In the genomic region with DNA sequence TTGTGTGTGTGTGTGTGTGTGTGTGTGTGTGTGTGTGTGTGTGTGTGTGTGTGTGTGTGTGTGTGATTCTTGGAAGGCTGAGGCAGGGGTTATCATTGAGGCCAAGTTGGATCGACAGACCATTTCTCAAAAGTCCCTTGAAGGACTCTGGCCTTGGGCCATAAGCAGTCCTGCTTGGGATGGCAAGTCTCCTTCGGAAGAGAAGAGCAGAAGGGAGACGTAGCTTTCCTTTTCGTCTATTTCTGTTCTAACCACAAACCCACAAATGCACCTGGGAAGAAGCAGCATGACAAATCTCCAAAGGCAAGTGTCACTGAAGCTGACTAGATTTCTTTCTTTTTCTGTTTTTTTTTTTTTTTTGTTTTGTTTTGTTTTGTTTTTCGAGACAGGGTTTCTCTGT, we compare ENCODE assay signal across 22 mouse cellular contexts.
"Had no signal": no experiment of that assay in that cellular context is flagged by ENCODE, and none has a peak within 500 bp of the region (broad histone marks: within the 10 kb centered on the region; RNA-seq: fewer than 3 reads in every experiment).

No protein-coding gene starts in this region.

- ATAC-seq: liver, embryonic 12.5 days; midbrain, embryonic 13.5 days; midbrain, embryonic 16.5 days had no signal

- H3K27ac ChIP-seq: kidney, embryonic 15.5 days; limb, embryonic 10.5 days; limb, embryonic 13.5 days; liver, embryonic 12.5 days; liver, embryonic 15.5 days; lung, embryonic 15.5 days; midbrain, embryonic 10.5 days; midbrain, embryonic 13.5 days; stomach, postnatal 0 days had no signal

- H3K4me3 ChIP-seq: kidney, embryonic 15.5 days; limb, embryonic 10.5 days; limb, embryonic 13.5 days; liver, embryonic 12.5 days; liver, embryonic 15.5 days; lung, embryonic 15.5 days; megakaryocyte, embryonic 14.5 days; midbrain, embryonic 10.5 days; midbrain, embryonic 13.5 days; myocyte had no signal

- DNase-seq: kidney, adult 2 months; kidney, postnatal 10 days; kidney, postnatal 36 days; liver; lung, adult 18-20 months; lung, postnatal 10 days; lung, postnatal 36 days; right cerebral cortex, postnatal 14 days; right cerebral cortex, postnatal 4 days; thymus, postnatal 36 days had no signal

- H3K9me3 ChIP-seq: kidney, embryonic 15.5 days; limb, embryonic 10.5 days; limb, embryonic 13.5 days; liver, embryonic 12.5 days; liver, embryonic 15.5 days; lung, embryonic 15.5 days; megakaryocyte, embryonic 14.5 days; midbrain, embryonic 10.5 days; midbrain, embryonic 13.5 days had no signal

- H3K4me1 ChIP-seq: kidney, embryonic 15.5 days; limb, embryonic 10.5 days; limb, embryonic 13.5 days; liver, embryonic 12.5 days; liver, embryonic 15.5 days; lung, embryonic 15.5 days; midbrain, embryonic 10.5 days; midbrain, embryonic 13.5 days had no signal

- H3K27me3 ChIP-seq: kidney, embryonic 15.5 days; limb, embryonic 13.5 days; liver, embryonic 12.5 days; liver, embryonic 15.5 days; lung, embryonic 15.5 days; megakaryocyte, embryonic 14.5 days; midbrain, embryonic 13.5 days had no signal
